Mouse (Mus musculus): Measurements from ENCODE around the gene Snx9.

- TF ChIP-seq CTCF (IDR thresholded peaks at IDR 0.05; ENCODE audit: borderline replicate concordance, extremely low read depth, insufficient read depth, insufficient read length) (no peak), POLR2A (IDR thresholded peaks at IDR 0.05; ENCODE audit: borderline replicate concordance, extremely low read depth, insufficient read depth, insufficient read length, poor library complexity, severe bottlenecking) (no peak)
Measured at GRCm38 (mm10) chr17:5870002-5870401, 28.9 kb downstream of the Snx9 start.

Measured in brain, embryonic 14.5 days (tissue).